Mouse (Mus musculus): ENCODE measurements around the gene Becn1. TPM values are rescaled to one million over a fixed set of nuclear protein-coding genes. Genes with fewer than 3 reads are reported as not detected.

The Becn1 gene
- polyA plus RNA-seq, 1 experiment from 2014 or later = 162 TPM

DNA sequence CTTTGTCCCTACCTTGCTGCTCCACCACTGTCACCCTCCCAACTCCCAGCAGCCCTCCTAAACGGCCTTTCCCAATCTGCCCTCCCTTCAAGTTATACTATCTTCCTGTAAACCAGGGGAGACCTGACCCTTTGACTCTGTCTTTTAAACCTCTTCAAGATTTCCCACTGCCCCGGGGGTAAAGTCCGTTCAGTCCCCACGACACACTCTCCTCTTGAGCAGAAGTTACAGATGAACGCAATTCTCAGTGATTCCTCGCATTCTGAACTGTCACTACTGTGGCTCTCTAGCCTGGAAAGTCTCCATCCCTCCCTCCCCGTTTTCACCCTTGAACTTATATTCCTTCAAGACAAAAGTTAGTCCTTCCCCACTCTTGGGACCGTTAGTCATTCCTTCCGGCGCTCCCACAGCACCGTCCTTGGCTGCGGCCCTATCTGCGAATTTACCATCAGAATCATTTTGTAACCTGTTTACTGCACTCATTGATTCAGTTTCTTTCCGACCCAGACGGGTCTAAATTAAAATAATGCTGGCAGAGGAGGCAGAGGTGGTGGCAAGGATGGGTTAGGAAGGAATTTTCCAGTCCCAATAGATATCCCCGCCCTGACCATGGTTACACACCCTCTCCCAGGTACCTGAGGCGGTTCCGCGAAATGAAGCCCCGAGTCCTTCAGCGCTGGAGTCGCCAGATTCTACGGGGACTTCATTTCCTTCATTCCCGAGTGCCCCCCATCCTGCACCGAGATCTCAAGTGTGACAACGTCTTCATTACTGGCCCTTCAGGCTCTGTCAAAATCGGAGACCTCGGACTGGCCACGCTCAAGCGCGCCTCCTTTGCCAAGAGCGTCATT, 38.7 kb downstream of the Becn1 start:
- no peak overlapping the region for H3K27ac ChIP-seq (replicated peaks)
- H3K9me3 ChIP-seq = no peaks in the 10 kb centered on the region
- peaks cover 53% of the 10 kb centered on the region for H3K4me1 ChIP-seq
- H3K4me2 ChIP-seq (replicated peaks) = 0 out of 2 replicates have a peak overlapping the region, but pooled peaks have one; percentile 98
- H3K36me3 ChIP-seq = 0 out of 2 replicates have a peak, but pooled peaks cover 3% of the 10 kb centered on the region
- no peak overlapping the region for H3K4me3 ChIP-seq
- no peak for ATAC-seq (ENCODE audit: low FRiP score, low read depth)
- 1% methylated on average over 32 of the region's 32 CpGs for WGBS
- H3K27me3 ChIP-seq = peaks cover 74% of the 10 kb centered on the region
- no peak overlapping the region for H3K9ac ChIP-seq (replicated peaks)

DNA sequence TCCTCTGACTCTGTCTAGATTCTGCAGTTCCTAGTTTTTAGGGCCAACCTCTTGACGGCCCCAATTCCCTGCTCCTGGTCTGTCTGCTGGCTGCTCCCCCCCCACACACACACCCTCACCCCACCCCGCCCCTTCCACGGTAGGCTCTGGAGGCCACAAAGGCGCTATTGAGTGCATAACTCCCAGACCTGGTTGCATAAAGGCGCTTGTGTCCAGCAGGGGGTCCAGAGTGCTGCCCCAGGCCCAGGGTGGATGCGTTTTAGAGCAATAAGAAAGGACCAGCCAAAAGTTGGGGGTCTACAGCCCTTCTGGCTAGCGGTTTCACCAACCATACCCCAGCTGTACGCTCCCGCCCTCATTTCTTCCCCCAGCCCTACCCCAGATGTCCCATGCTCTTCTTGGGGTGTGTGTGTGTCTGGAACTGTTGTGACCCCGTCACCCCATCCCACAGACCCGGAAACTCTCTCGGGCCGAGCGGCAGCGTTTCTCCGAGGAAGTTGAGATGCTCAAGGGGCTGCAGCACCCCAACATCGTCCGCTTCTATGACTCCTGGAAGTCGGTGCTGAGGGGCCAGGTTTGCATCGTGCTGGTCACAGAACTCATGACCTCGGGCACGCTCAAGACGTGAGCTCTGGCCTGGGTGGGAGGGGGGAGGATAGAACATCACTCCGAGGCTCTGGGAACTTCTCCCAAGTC, 39.7 kb downstream of the Becn1 start:
- Histone ChIP-seq H3K27me3 (peaks cover 69% of the 10 kb centered on the region), H3K4me1 (peaks cover 53% of the 10 kb centered on the region), H3K9ac (replicated peaks) (no peak overlapping the region; the same call in 1 of the 2 replicates), H3K4me2 (replicated peaks) (peak overlapping the region; percentile 98), H3K27ac (replicated peaks) (no peak overlapping the region), H3K4me3 (peak overlapping the region; percentile 50), H3K9me3 (no peaks in the 10 kb centered on the region), H3K36me3 (0 out of 2 replicates have a peak, but pooled peaks cover 7% of the 10 kb centered on the region)
- ATAC-seq (ENCODE audit: low FRiP score, low read depth) = no peak
- under 1% methylated on average over 24 of the region's 24 CpGs for WGBS

DNA sequence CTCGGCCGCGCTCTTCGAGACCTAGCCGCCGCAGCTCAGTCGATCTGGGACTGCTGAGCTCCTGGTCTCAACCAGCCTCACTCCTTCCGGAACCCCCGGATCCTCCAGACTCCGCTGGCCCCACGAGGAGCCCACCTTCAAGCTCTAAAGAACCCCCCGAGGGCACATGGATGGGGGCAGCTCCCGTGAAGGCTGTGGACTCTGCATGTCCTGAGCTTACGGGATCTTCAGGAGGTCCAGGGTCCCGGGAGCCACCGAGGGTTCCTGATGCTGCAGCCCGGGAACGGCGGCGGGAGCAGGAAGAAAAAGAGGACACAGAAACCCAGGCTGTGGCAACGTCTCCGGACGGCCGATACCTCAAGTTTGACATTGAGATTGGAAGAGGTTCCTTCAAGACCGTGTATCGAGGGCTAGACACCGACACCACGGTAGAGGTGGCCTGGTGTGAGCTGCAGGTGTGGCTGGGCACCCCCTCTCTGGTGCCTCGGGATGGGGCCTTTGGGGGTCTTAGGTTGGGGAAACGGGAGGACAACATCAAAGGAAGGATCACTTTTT, 41.2 kb downstream of the Becn1 start:
- peak overlapping the region; percentile 58 for H3K27ac ChIP-seq (replicated peaks)
- no peak; the same call in 1 of the 2 replicates for ATAC-seq (ENCODE audit: low FRiP score, low read depth)
- under 1% methylated on average over 30 of the region's 30 CpGs for WGBS
- H3K9me3 ChIP-seq = no peaks in the 10 kb centered on the region
- H3K36me3 ChIP-seq = peaks cover 10% of the 10 kb centered on the region; the same call in 1 of the 2 replicates
- H3K27me3 ChIP-seq = peaks cover 59% of the 10 kb centered on the region
- H3K4me2 ChIP-seq (replicated peaks) = peak overlapping the region; percentile 98
- H3K4me1 ChIP-seq = peaks cover 53% of the 10 kb centered on the region
- H3K9ac ChIP-seq (replicated peaks) = peak overlapping the region; percentile 71
- H3K4me3 ChIP-seq = peak overlapping the region; percentile 50

DNA sequence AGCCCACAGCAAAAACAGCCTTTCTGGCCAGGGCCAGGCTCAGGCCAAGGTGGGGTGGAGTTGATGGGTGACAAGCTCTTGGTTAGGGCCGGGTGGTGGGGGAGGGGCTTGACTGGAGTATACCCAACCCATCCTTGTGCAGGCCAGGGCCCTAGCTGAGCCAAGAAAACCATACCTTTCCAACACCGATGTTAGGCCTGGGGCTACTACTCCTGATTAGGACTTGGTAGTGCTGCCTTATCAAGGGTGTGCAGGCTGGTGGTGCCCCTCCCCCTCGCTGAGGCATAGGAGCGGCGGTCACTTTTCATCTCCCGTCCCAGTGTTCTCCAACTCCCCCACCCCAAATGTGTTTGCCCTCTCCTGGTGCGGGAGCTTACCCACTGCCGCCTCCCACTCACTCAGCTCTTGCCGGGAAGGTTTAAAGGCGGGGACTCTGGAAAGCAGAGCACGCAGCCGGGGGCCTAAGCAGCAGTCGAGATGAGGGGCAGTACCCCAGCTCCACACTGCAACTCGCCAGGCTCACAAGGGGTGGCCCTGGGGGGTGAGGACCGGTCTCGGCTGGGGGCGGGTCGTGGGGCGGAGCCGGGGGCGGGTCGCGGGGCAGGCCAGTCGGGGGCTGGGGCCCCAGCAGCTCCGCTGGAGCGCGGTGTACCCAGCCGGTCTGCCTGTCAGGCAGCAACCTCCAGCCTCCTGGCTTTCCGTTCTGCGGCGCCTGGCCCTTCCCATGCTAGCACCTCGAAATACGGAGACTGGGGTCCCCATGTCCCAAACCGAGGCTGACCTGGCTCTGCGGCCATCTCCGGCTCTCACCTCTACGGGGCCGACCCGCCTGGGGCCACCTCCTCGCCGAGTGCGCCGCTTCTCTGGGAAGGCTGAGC, 41.9 kb downstream of the Becn1 start, which contains the start of gene Wnk4:
Wnk4 (plus strand) TSS at position 620 of the 878 bp plus-strand sequence.
- ATAC-seq (ENCODE audit: low FRiP score, low read depth) = peak; percentile 80
- peaks cover 50% of the 10 kb centered on the region for H3K4me1 ChIP-seq

DNA sequence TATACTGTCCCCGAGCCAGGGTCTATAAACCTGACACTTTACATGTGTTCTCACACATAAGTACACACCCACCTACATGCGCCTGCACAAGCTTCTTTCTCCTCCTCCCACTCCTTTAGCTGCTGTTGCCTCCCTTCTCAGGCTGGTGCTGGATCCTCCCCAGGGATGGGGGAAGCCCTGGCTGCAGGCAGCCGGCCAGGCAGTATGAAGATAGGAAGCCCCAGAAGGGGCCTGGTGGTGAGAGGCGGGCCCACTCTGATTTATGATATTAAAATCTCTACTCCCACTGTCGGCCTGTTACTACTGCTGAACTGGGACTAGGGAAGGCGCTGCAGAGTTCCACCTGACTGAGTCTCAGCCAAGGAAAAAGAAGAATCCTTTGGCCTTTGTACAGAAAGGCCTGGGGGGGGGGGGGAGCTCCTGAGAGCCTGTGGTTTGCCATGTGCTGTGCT, 42.8 kb downstream of the Becn1 start:
- H3K9me3 ChIP-seq = no peaks in the 10 kb centered on the region
- H3K4me2 ChIP-seq (replicated peaks) = peak overlapping the region; percentile 98
- H3K9ac ChIP-seq (replicated peaks) = no peak overlapping the region
- 41% methylated on average over 6 of the region's 6 CpGs for WGBS
- peaks cover 47% of the 10 kb centered on the region for H3K4me1 ChIP-seq
- peak overlapping the region; percentile 50; the same call in 1 of the 2 replicates for H3K4me3 ChIP-seq
- ATAC-seq (ENCODE audit: low FRiP score, low read depth) = no peak
- H3K36me3 ChIP-seq = peaks cover 11% of the 10 kb centered on the region; the same call in 1 of the 2 replicates
- H3K27ac ChIP-seq (replicated peaks) = peak overlapping the region; percentile 47; the same call in 1 of the 2 replicates
- H3K27me3 ChIP-seq = peaks cover 44% of the 10 kb centered on the region

More for the DNA sequence above, 41.9 kb downstream of the Becn1 start, which contains the start of gene Wnk4:
- H3K27ac ChIP-seq (replicated peaks) = peak within 1 kb of the TSS; percentile 58
- WGBS = 0% methylated on average over 42 of the region's 43 CpGs
- no peaks in the 10 kb centered on the region for H3K9me3 ChIP-seq
- H3K4me3 ChIP-seq = peak within 1 kb of the TSS; percentile 50
- H3K36me3 ChIP-seq = peaks cover 11% of the 10 kb centered on the region; the same call in 1 of the 2 replicates
- H3K9ac ChIP-seq (replicated peaks) = peak within 1 kb of the TSS; percentile 71
- H3K27me3 ChIP-seq = peaks cover 52% of the 10 kb centered on the region
- H3K4me2 ChIP-seq (replicated peaks) = peak within 1 kb of the TSS; percentile 98

DNA sequence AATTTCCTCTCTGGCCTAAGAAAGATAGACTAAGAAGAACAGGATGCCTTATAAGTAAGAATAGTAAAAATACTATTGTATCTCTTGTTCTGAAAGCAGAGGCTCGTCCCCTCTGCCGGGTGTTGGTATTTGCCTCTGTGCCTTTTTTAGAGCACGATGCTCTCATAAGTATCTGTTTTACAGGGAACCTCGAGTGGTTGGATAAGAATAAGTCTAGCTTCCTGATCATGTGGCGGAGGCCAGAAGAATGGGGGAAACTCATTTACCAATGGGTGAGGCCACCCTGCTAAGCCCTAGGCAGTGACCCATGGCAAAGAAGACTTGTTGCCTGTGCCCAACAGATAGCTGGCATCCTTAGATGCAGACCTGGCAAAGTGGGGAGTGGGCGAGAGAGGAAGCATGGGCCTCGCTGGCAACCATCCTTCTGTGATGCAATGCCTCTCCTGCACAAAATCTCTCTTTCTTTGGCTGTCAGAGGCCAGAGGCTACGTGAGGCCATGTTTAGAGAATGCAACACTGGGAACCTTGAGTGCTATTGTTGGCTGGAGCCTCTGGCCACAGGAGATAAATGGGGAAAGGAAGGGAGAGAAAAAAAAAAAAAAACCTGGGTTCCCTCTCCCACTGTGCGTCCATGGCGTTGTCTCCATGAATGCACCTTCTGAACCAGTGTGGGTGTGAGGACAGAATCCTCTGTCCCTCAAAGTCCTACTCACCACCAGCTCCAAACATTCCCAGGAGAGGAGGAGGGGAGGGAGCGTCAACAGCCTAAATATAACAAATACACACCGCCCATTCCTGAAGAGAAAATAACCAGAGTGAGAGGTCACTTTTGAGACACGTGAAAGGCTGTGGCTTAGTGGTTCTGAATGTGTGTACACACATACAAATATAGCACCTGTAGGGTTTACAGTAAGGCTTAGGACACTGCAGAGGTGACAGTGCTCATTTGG, 46.0 kb downstream of the Becn1 start:
- no peak for ATAC-seq (ENCODE audit: low FRiP score, low read depth)
- Histone ChIP-seq H3K9me3 (no peaks in the 10 kb centered on the region), H3K27ac (replicated peaks) (no peak overlapping the region), H3K4me2 (replicated peaks) (no peak overlapping the region), H3K4me1 (peaks cover 34% of the 10 kb centered on the region), H3K27me3 (peaks cover 12% of the 10 kb centered on the region), H3K9ac (replicated peaks) (no peak overlapping the region), H3K36me3 (peaks cover 11% of the 10 kb centered on the region; the same call in 1 of the 2 replicates), H3K4me3 (no peak overlapping the region)
- 92% methylated on average over 13 of the region's 13 CpGs for WGBS

DNA sequence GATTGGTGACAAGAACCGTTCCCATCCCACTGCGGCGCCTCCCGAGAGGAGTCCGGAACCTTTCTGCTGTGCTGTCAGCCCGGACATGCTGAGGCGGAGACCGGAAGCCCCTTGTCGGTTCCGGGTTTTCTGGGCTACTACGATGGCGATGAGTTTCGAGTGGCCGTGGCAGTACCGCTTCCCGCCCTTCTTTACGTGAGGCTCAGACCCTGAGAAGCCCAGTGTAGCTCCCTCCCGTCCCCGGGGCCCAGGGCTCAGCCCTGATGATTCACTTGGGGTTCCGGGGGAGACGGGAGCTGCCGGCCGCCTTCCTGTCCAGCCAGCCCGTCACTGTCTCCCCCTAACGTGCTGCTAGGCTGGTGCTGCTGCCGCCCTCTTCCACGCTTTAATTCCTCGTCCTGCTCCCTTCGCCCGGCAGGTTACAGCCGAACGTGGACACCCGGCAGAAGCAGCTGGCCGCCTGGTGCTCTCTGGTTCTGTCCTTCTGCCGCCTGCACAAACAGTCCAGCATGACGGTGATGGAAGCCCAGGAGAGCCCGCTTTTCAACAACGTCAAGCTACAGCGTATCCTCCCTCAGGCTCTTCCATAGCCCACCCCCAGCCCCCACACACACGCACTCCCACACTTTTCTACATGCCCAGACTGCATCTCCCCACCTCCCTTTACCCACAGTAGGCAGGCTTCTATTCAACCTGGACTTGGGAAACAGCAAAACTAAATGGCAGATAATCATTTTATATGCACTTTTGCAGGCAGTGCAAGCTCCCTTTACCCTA, 48.3 kb downstream of the Becn1 start, which contains the start of gene Vps25:
Vps25 (plus strand) TSS at position 95 of the 777 bp plus-strand sequence.
- WGBS = 1% methylated on average over 37 of the region's 40 CpGs
- Histone ChIP-seq H3K4me2 (replicated peaks) (peak within 1 kb of the TSS; percentile 77), H3K4me3 (peak within 1 kb of the TSS; percentile 58), H3K27ac (replicated peaks) (peak within 1 kb of the TSS; percentile 76), H3K9me3 (no peaks in the 10 kb centered on the region), H3K9ac (replicated peaks) (peak within 1 kb of the TSS; percentile 80), H3K4me1 (peaks cover 12% of the 10 kb centered on the region), H3K27me3 (no peaks in the 10 kb centered on the region; the same call in 1 of the 2 replicates), H3K36me3 (peaks cover 8% of the 10 kb centered on the region; the same call in 1 of the 2 replicates)
- ATAC-seq (ENCODE audit: low FRiP score, low read depth) = peak; percentile 56

DNA sequence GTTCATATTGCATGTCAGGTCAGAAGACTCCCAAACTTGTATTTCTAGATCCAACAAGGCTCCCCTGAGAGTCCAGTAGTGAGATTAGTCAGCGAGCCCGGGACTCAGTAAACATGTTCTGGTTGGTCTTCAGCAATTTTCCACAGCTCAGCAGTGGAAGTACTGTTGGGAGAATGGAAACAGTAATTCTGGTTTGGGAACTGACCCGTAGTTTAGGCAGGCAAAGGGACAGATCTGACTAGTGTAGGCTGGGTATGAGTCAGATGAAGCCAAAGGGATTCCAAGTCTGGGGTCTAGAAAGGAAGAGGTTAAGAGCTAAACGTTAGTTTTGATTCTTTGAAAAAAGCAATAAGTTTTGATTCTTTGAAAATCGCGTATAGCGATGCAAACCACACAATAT, 49.1 kb downstream of the Becn1 start:
- peaks cover 12% of the 10 kb centered on the region for H3K4me1 ChIP-seq
- H3K36me3 ChIP-seq = peaks cover 8% of the 10 kb centered on the region; the same call in 1 of the 2 replicates
- 13% methylated on average over 7 of the region's 7 CpGs for WGBS
- H3K27ac ChIP-seq (replicated peaks) = peak overlapping the region; percentile 76; the same call in 1 of the 2 replicates
- ATAC-seq (ENCODE audit: low FRiP score, low read depth) = no peak
- peak overlapping the region; percentile 77 for H3K4me2 ChIP-seq (replicated peaks)
- H3K27me3 ChIP-seq = peaks cover 6% of the 10 kb centered on the region
- peak overlapping the region; percentile 58 for H3K4me3 ChIP-seq
- H3K9ac ChIP-seq (replicated peaks) = peak overlapping the region; percentile 80
- H3K9me3 ChIP-seq = no peaks in the 10 kb centered on the region

DNA sequence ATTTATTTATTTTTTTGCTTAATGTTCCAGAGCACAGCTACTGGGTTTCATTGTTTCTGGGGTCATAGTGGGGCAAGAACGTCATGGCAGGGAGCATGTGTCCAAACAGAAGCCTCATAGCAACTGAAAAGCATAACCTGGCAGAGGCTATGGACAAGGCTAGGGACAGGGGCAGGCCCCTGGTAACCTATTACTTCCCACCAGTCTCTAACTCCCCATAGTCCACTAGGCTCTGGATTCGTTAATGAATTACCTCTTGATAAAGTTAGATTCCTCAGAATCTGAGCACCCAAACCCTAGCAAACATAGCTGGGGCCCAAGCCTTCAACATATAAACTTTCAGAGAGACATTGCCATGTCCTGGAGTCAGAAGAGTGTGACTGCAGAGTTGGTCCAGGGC, 51.1 kb downstream of the Becn1 start:
- Histone ChIP-seq H3K4me2 (replicated peaks) (no peak overlapping the region), H3K9ac (replicated peaks) (no peak overlapping the region), H3K4me1 (peaks cover 22% of the 10 kb centered on the region), H3K9me3 (no peaks in the 10 kb centered on the region), H3K27me3 (peaks cover 25% of the 10 kb centered on the region), H3K4me3 (no peak overlapping the region), H3K27ac (replicated peaks) (no peak overlapping the region), H3K36me3 (peaks cover 3% of the 10 kb centered on the region; the same call in 1 of the 2 replicates)
- WGBS = 92% methylated on average over 2 of the region's 2 CpGs
- no peak for ATAC-seq (ENCODE audit: low FRiP score, low read depth)

Data from midbrain, embryonic 12.5 days (tissue).